ENCODE assay signal across 9 mouse cellular contexts in genomic region chr3:65455597-65456284, GRCm38 (mm10).
DNase-seq lines count a peak whose midpoint lies in the region; ATAC-seq and TF ChIP-seq lines count a peak whose summit lies in the region.
"Had no signal": no experiment of that assay in that cellular context is flagged by ENCODE, and none has a peak within 500 bp of the region (broad histone marks: within the 10 kb centered on the region; RNA-seq: fewer than 3 reads in every experiment).

No protein-coding gene starts in this region.

- WGBS in forebrain, embryonic 14.5 days = 10% methylated on average over 14 of the region's 14 CpGs
- 39% methylated on average over 14 of the region's 14 CpGs for WGBS in heart, embryonic 15.5 days
- 42% methylated on average over 14 of the region's 14 CpGs for WGBS in lung, embryonic 14.5 days

- H3K9me3 ChIP-seq in ES-Bruce4 (replicated peaks; ENCODE audit: control insufficient read depth, insufficient read depth, low read length, poor library complexity, severe bottlenecking) = no peaks in the 10 kb centered on the region
- no peaks in the 10 kb centered on the region for H3K9me3 ChIP-seq in forebrain, embryonic 14.5 days (replicated peaks; ENCODE audit: control insufficient read depth, low read length)
- H3K9me3 ChIP-seq in heart, embryonic 15.5 days (replicated peaks) = no peaks in the 10 kb centered on the region
- no peaks in the 10 kb centered on the region for H3K9me3 ChIP-seq in lung, embryonic 14.5 days (ENCODE audit: low read depth, low read length)
- H3K9me3 ChIP-seq: liver, embryonic 15.5 days had no signal

- ATAC-seq in forebrain, embryonic 14.5 days = peak; percentile 97
- peak; percentile 84 for ATAC-seq in heart, embryonic 15.5 days (replicated peaks; ENCODE audit: insufficient number of reproducible peaks, insufficient read depth, low FRiP score, low read depth)
- ATAC-seq in lung, embryonic 14.5 days (ENCODE audit: insufficient read depth) = peak; percentile 88

- no peaks in the 10 kb centered on the region; the same call in 1 of the 2 replicates for H3K27me3 ChIP-seq in ES-Bruce4 (ENCODE audit: control insufficient read depth, insufficient read depth, low read length, poor library complexity, severe bottlenecking)
- H3K27me3 ChIP-seq in forebrain, embryonic 14.5 days (replicated peaks; ENCODE audit: control insufficient read depth, insufficient read depth, low read length) = no peaks in the 10 kb centered on the region
- H3K27me3 ChIP-seq in heart, embryonic 15.5 days = no peaks in the 10 kb centered on the region
- no peaks in the 10 kb centered on the region for H3K27me3 ChIP-seq in lung, embryonic 14.5 days (ENCODE audit: insufficient read depth, low read length)
- H3K27me3 ChIP-seq: liver, embryonic 15.5 days had no signal

- TF ChIP-seq EP300 in ES-Bruce4 (IDR thresholded peaks at IDR 0.05; ENCODE audit: insufficient read depth, low read depth, low read length) = no peak

- peak overlapping the region; percentile 32 for H3K4me3 ChIP-seq in ES-Bruce4 (ENCODE audit: low read depth, low read length)
- no peak overlapping the region for H3K4me3 ChIP-seq in forebrain, embryonic 14.5 days (ENCODE audit: low read depth, low read length)
- no peak overlapping the region for H3K4me3 ChIP-seq in heart, embryonic 15.5 days
- H3K4me3 ChIP-seq in lung, embryonic 14.5 days (ENCODE audit: low read depth, low read length) = no peak overlapping the region
- H3K4me3 ChIP-seq: liver, embryonic 15.5 days had no signal

- peak overlapping the region; percentile 10; the same call in 1 of the 2 replicates for H3K4me2 ChIP-seq in forebrain, embryonic 14.5 days (ENCODE audit: low read length)
- peak overlapping the region; percentile 45 for H3K4me2 ChIP-seq in heart, embryonic 15.5 days
- peak overlapping the region; percentile 11; the same call in 1 of the 2 replicates for H3K4me2 ChIP-seq in lung, embryonic 14.5 days
- H3K4me2 ChIP-seq: liver, embryonic 15.5 days had no signal

- peaks cover 3% of the 10 kb centered on the region for H3K4me1 ChIP-seq in ES-Bruce4 (ENCODE audit: control insufficient read depth, insufficient read depth, low read length)
- 0 out of 2 replicates have a peak, but pooled peaks cover 2% of the 10 kb centered on the region for H3K4me1 ChIP-seq in forebrain, embryonic 14.5 days (ENCODE audit: control insufficient read depth, insufficient read depth, low read length)
- peaks cover 17% of the 10 kb centered on the region for H3K4me1 ChIP-seq in heart, embryonic 15.5 days (replicated peaks)
- H3K4me1 ChIP-seq in lung, embryonic 14.5 days (ENCODE audit: insufficient read depth) = 0 out of 2 replicates have a peak, but pooled peaks cover 3% of the 10 kb centered on the region
- H3K4me1 ChIP-seq: liver, embryonic 15.5 days had no signal

- no peak for TF ChIP-seq POLR2A in ES-Bruce4 (IDR thresholded peaks at IDR 0.05; ENCODE audit: insufficient read depth, low read length)

- TF ChIP-seq CTCF in ES-Bruce4 (IDR thresholded peaks at IDR 0.05; ENCODE audit: low read depth, low read length) = no peak
- TF ChIP-seq CTCF in lung, embryonic 14.5 days (IDR thresholded peaks at IDR 0.05; ENCODE audit: low read depth) = no peak

- H3K9ac ChIP-seq in ES-Bruce4 (ENCODE audit: low read depth, poor library complexity, severe bottlenecking) = peak overlapping the region; percentile 4; the same call in 1 of the 2 replicates
- 0 out of 2 replicates have a peak overlapping the region, but pooled peaks have one; percentile 10 for H3K9ac ChIP-seq in forebrain, embryonic 14.5 days (ENCODE audit: low read length)
- H3K9ac ChIP-seq in heart, embryonic 15.5 days = no peak overlapping the region
- H3K9ac ChIP-seq in lung, embryonic 14.5 days = no peak overlapping the region; the same call in 1 of the 2 replicates
- H3K9ac ChIP-seq: liver, embryonic 15.5 days had no signal

- no peak overlapping the region for H3K27ac ChIP-seq in ES-Bruce4 (ENCODE audit: insufficient read depth, low read length)
- peak overlapping the region; percentile 86 for H3K27ac ChIP-seq in forebrain, embryonic 14.5 days (ENCODE audit: low read depth, low read length)
- H3K27ac ChIP-seq in heart, embryonic 15.5 days = peak overlapping the region; percentile 91
- peak overlapping the region; percentile 84 for H3K27ac ChIP-seq in lung, embryonic 14.5 days (ENCODE audit: low read depth)
- H3K27ac ChIP-seq: liver, embryonic 15.5 days had no signal

- DNase-seq in cerebellum, adult 11-12 months = peak; percentile 67
- peak; percentile 93 for DNase-seq in forebrain, embryonic 14.5 days (ENCODE audit: low spot score)
- peak; percentile 81 for DNase-seq in kidney, postnatal 10 days
- DNase-seq in lung, embryonic 14.5 days = peak; percentile 84
- peak; percentile 60 for DNase-seq in retina, postnatal 1 day
- DNase-seq in natural killer cell, adult 2 months (ENCODE audit: low spot score in 2 of 2) = no peak

- H3K36me3 ChIP-seq in ES-Bruce4 (ENCODE audit: control insufficient read depth, insufficient read depth, low read length, poor library complexity, severe bottlenecking) = no peaks in the 10 kb centered on the region
- no peaks in the 10 kb centered on the region for H3K36me3 ChIP-seq in forebrain, embryonic 14.5 days (ENCODE audit: control insufficient read depth, insufficient read depth, low read length)
- H3K36me3 ChIP-seq in heart, embryonic 15.5 days = no peaks in the 10 kb centered on the region
- no peaks in the 10 kb centered on the region for H3K36me3 ChIP-seq in lung, embryonic 14.5 days (ENCODE audit: insufficient read depth)
- H3K36me3 ChIP-seq: liver, embryonic 15.5 days had no signal

Comparison
In these comparisons a context has a peak if more than half of its experiments do, and no peak if none do; other contexts are left out.
1. H3K9ac ChIP-seq: peak in ES-Bruce4 (single experiment) and forebrain, embryonic 14.5 days (single experiment); none in heart, embryonic 15.5 days (single experiment) and lung, embryonic 14.5 days (single experiment).
2. DNase-seq: peak in cerebellum, adult 11-12 months (single experiment), forebrain, embryonic 14.5 days (single experiment), kidney, postnatal 10 days (single experiment), lung, embryonic 14.5 days (single experiment) and retina, postnatal 1 day (single experiment); none in natural killer cell, adult 2 months (0 of 2).
3. Peak in every context shown above with its lines, with median percentiles within 50 percentile points of each other: ATAC-seq and H3K4me2 ChIP-seq.